Mouse (Mus musculus) megakaryocyte progenitor cell, adult 5-6 weeks (primary cell): ENCODE results near the gene Mboat7. TPM values are rescaled to one million over a fixed set of nuclear protein-coding genes. Genes with fewer than 3 reads are reported as not detected.
A peak's percentile ranks its signal among the peaks of the same experiment; 100 is the strongest.
"Not testable (repeated sequence)": the region's sequence is repeated elsewhere in the genome, so short reads cannot be mapped to it uniquely, and the experiment has no call there.

Experiments
- ATAC-seq: replicated peaks from 2 replicates; pipeline ENCODE4 v1.8.0; 2016; ENCODE audit warnings: mild to moderate bottlenecking, moderate TSS enrichment, inconsistent platforms; ENCODE audit not compliant: poor library complexity
- total RNA-seq, 2 experiments: library from RNA; stranded (forward) in 1 of 2; stranded (reverse) in 1 of 2; fragments of 157-497, 149-512 nt in 1 of 2; fragments of 200-1000 nt in 1 of 2; gene quantifications; 2 replicates each; pipeline versions ENCODE4 v1.2.3 to v1.2.4; 2015 to 2017

Mboat7 gene
- total RNA-seq (2015) = 49.1 and 51.4 TPM in 2 replicates
- 19.0 and 27.6 TPM in 2 replicates for total RNA-seq (2017)

GRCm38 (mm10) chr7:3692987-3693808 lies at the start of gene Mboat7:
Mboat7 (minus strand) TSS chr7:3693523.
- ATAC-seq = peak; percentile 67

GRCm38 (mm10) chr7:3732675-3733074 lies 39.4 kb upstream of the Mboat7 start:
- ATAC-seq = peak; percentile 39; the same call in 1 of the 2 replicates

- not testable (repeated sequence) for ATAC-seq
These were observed 32.1 kb upstream of the Mboat7 start for GRCm38 (mm10) chr7:3725459-3725858.

- not testable (repeated sequence) for ATAC-seq
These were observed 26.9 kb upstream of the Mboat7 start, which contains the start of gene Pirb for GRCm38 (mm10) chr7:3720268-3720667. Pirb (minus strand) TSS chr7:3720391.

GRCm38 (mm10) chr7:3715249-3715648 lies 21.9 kb upstream of the Mboat7 start:
- ATAC-seq = peak; percentile 54

GRCm38 (mm10) chr7:3712264-3712942 lies 19.1 kb upstream of the Mboat7 start:
- ATAC-seq = peak; percentile 38

- peak; percentile 6; the same call in 1 of the 2 replicates for ATAC-seq
These were observed 15.7 kb upstream of the Mboat7 start for GRCm38 (mm10) chr7:3709000-3709399.

GRCm38 (mm10) chr7:3708447-3708980 lies 15.2 kb upstream of the Mboat7 start:
- ATAC-seq = not testable (repeated sequence)

- no peak for ATAC-seq
These were observed 14.5 kb upstream of the Mboat7 start for GRCm38 (mm10) chr7:3707568-3708413.

- peak; percentile 47 for ATAC-seq
These were observed 13.7 kb upstream of the Mboat7 start for GRCm38 (mm10) chr7:3707027-3707426.

- ATAC-seq = no peak
These were observed 13.1 kb upstream of the Mboat7 start for GRCm38 (mm10) chr7:3706343-3706934.

GRCm38 (mm10) chr7:3705911-3706310 lies 12.6 kb upstream of the Mboat7 start:
- ATAC-seq = no peak

GRCm38 (mm10) chr7:3705461-3705860 lies 12.1 kb upstream of the Mboat7 start:
- not testable (repeated sequence) for ATAC-seq

GRCm38 (mm10) chr7:3704475-3704874 lies 11.2 kb upstream of the Mboat7 start:
- peak; percentile 3 for ATAC-seq

- ATAC-seq = peak; percentile 76
These were observed 10.6 kb upstream of the Mboat7 start, which contains the start of gene Rps9 for GRCm38 (mm10) chr7:3703879-3704441. Rps9 (plus strand) TSS chr7:3703993.

- no peak for ATAC-seq
These were observed 10.0 kb upstream of the Mboat7 start for GRCm38 (mm10) chr7:3703148-3703878.

GRCm38 (mm10) chr7:3698471-3698870 lies 5.1 kb upstream of the Mboat7 start:
- ATAC-seq = no peak

- ATAC-seq = not testable (repeated sequence)
These were observed 1.6 kb upstream of the Mboat7 start for GRCm38 (mm10) chr7:3694949-3695305.
